ENCODE assay signal across 13 mouse cellular contexts in the genomic region with DNA sequence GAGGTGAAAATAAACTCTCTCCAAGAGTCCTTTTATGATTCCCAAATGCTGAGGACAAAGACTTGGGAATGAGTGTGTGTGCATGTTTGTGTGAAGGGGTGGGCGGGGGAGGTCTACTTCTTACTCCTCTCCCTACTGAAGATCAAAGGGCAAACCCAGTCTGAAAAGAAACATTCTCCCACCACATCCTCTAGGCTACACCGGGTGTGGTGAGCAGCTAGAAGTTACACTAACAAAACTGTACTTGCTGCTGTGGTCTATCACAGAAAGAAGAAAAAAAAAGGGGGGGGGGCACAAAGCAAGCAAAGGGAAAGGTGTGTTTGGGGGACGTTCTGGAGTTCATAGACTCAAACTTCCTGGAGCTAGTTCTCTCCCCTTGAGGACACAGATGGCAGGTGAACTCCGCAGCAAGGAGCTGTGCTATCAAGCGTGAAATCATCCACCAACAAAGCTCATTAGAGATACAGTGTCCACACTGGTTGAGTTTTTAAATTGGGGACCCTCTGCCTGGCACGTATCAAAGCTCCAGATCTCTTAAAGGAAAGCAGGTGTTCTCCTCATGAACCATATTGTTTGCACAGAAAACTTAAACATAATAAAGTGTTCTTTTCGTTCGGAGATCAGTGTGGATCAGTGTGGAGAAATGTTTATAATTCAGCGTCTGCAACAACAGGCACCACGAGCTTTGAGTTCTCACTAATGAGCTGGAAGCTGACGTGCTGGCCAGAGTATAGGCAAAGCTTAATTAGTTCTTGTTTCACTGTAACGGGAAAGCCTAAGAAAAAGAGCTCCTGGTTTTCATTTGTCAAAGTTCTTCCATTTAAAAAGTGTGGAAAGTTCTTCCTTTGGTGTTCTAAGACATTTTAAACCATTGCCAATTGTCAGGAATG.
A peak's percentile ranks its signal among the peaks of the same experiment; 100 is the strongest.
DNase-seq lines count a peak whose midpoint lies in the region; ATAC-seq and TF ChIP-seq lines count a peak whose summit lies in the region.
"Had no signal": no experiment of that assay in that cellular context is flagged by ENCODE, and none has a peak within 500 bp of the region (broad histone marks: within the 10 kb centered on the region; RNA-seq: fewer than 3 reads in every experiment).

No protein-coding gene starts in this region.

- no peak for TF ChIP-seq POLR2A in CH12.LX (IDR thresholded peaks at IDR 0.05; ENCODE audit: low read depth, low read length)

- dilution Hi-C loops in CH12.LX (cut with MboI; ENCODE audit: extremely low pct_ligation_motif_present, extremely low pct_unique_long_range_greater_than_20kb, low sequenced_read_pairs), result no loop called here

- H3K9me3 ChIP-seq in kidney, embryonic 14.5 days (ENCODE audit: control insufficient read depth, low read length), result no peaks in the 10 kb centered on the region
- H3K9me3 ChIP-seq in CH12.LX (replicated peaks; ENCODE audit: low read length), result no peaks in the 10 kb centered on the region
- no peaks in the 10 kb centered on the region for H3K9me3 ChIP-seq in forebrain, embryonic 10.5 days
- H3K9me3 ChIP-seq in neural tube, embryonic 15.5 days (replicated peaks), result no peaks in the 10 kb centered on the region

- no peaks in the 10 kb centered on the region; the same call in 1 of the 2 replicates for H3K4me1 ChIP-seq in kidney, embryonic 14.5 days (ENCODE audit: control insufficient read depth, insufficient read depth, low read length)
- peaks cover 0 to 14% of the 10 kb centered on the region in 2 experiments; a peak in 2 of 4 replicates for H3K4me1 ChIP-seq in CH12.LX (ENCODE audit: control insufficient read depth in 1 of 2, insufficient read depth in 2 of 2)
- H3K4me1 ChIP-seq in forebrain, embryonic 10.5 days, result peaks cover 13% of the 10 kb centered on the region
- H3K4me1 ChIP-seq in neural tube, embryonic 15.5 days, result no peaks in the 10 kb centered on the region

- no peak overlapping the region for H3K9ac ChIP-seq in kidney, embryonic 14.5 days (ENCODE audit: low read depth, low read length)
- H3K9ac ChIP-seq in CH12.LX (ENCODE audit: insufficient read depth, low read depth), result no peak overlapping the region
- no peak overlapping the region for H3K9ac ChIP-seq in neural tube, embryonic 15.5 days (replicated peaks)

- in situ Hi-C loops in CH12.LX (cut with MboI; ENCODE audit: low pct_ligation_motif_present, low pct_unique_long_range_greater_than_20kb, low sequenced_read_pairs), result no loop called here

- 30% methylated on average over 12 of the region's 12 CpGs for WGBS in kidney, embryonic 14.5 days
- 43% methylated on average over 12 of the region's 12 CpGs for WGBS in forebrain, embryonic 10.5 days
- WGBS in neural tube, embryonic 15.5 days, result 53% methylated on average over 12 of the region's 12 CpGs

- no peaks in the 10 kb centered on the region for H3K79me2 ChIP-seq in CH12.LX (replicated peaks; ENCODE audit: control insufficient read depth, extremely low read depth, insufficient read depth, poor library complexity, severe bottlenecking)

- peak; percentile 82 for ATAC-seq in kidney, embryonic 14.5 days (ENCODE audit: low FRiP score, low TSS enrichment)
- no peak for ATAC-seq in neural tube, embryonic 15.5 days (ENCODE audit: low FRiP score)
- ATAC-seq: activated CD4-positive, CD25-positive, alpha-beta regulatory T cell, adult 4 months; lung, postnatal 0 days had no signal

- intact Hi-C loops in left cerebral cortex, adult 2 months (cut with DNase I), result no loop called here

- no peaks in the 10 kb centered on the region; the same call in 1 of the 2 replicates for H3K27me3 ChIP-seq in kidney, embryonic 14.5 days (ENCODE audit: control insufficient read depth, insufficient read depth, low read length)
- H3K27me3 ChIP-seq in CH12.LX (replicated peaks), result no peaks in the 10 kb centered on the region
- no peaks in the 10 kb centered on the region for H3K27me3 ChIP-seq in forebrain, embryonic 10.5 days (ENCODE audit: poor library complexity, severe bottlenecking)
- H3K27me3 ChIP-seq in neural tube, embryonic 15.5 days (replicated peaks), result no peaks in the 10 kb centered on the region

- TF ChIP-seq CTCF in CH12.LX (conservative IDR thresholded peaks at IDR 0.05 in 1 of 2, IDR thresholded peaks at IDR 0.05 in 1 of 2; ENCODE audit: low read depth in 2 of 2, low read length in 2 of 2), result no peak
- TF ChIP-seq CTCF in left cerebral cortex, adult 2 months (IDR thresholded peaks at IDR 0.05), result no peak

- no peak for DNase-seq in kidney, adult 8-10 months
- DNase-seq in CH12.LX (ENCODE audit: extremely low read depth), result no peak
- peak; percentile 15 for DNase-seq in forebrain, embryonic 10.5 days (ENCODE audit: extremely low spot score, low spot score)
- DNase-seq in kidney, postnatal 14 days, result peak; percentile 3
- DNase-seq in B cell, adult 2 months, result no peak
- DNase-seq in left cerebral cortex, adult 2 months (ENCODE audit: extremely low spot score in 1 of 2, low spot score in 2 of 2), result no peak
- DNase-seq: heart, postnatal 14 days; layer of hippocampus, adult 9-11 months; spleen, adult 18-20 months had no signal

- no peak overlapping the region for H3K4me3 ChIP-seq in kidney, embryonic 14.5 days (ENCODE audit: low read length)
- no peak overlapping the region for H3K4me3 ChIP-seq in CH12.LX (replicated peaks in 1 of 3; ENCODE audit: low read depth in 2 of 3, low read length in 2 of 3, poor library complexity in 1 of 3)
- H3K4me3 ChIP-seq in forebrain, embryonic 10.5 days, result peak overlapping the region; percentile 27; the same call in 1 of the 2 replicates
- H3K4me3 ChIP-seq in neural tube, embryonic 15.5 days (replicated peaks), result no peak overlapping the region
- H3K4me3 ChIP-seq in left cerebral cortex, adult 2 months, result no peak overlapping the region

- no peak for TF ChIP-seq EP300 in CH12.LX (IDR thresholded peaks at IDR 0.05; ENCODE audit: low read length)

- TF ChIP-seq RAD21 in CH12.LX (IDR thresholded peaks at IDR 0.05; ENCODE audit: low read depth, low read length), result no peak

- H3K27ac ChIP-seq in kidney, embryonic 14.5 days (ENCODE audit: low read depth, low read length), result no peak overlapping the region
- H3K27ac ChIP-seq in CH12.LX (ENCODE audit: insufficient read depth, low read depth), result no peak overlapping the region
- H3K27ac ChIP-seq in forebrain, embryonic 10.5 days, result peak overlapping the region; percentile 41; the same call in 1 of the 2 replicates
- H3K27ac ChIP-seq in neural tube, embryonic 15.5 days (replicated peaks), result no peak overlapping the region
- H3K27ac ChIP-seq in left cerebral cortex, adult 2 months, result no peak overlapping the region

- H3K4me2 ChIP-seq in kidney, embryonic 14.5 days (replicated peaks; ENCODE audit: low read depth, low read length), result 0 out of 2 replicates have a peak overlapping the region, but pooled peaks have one; percentile 1
- peak overlapping the region; percentile 50 for H3K4me2 ChIP-seq in CH12.LX (ENCODE audit: insufficient read depth, low read depth, poor library complexity, severe bottlenecking)
- no peak overlapping the region for H3K4me2 ChIP-seq in neural tube, embryonic 15.5 days

- no peaks in the 10 kb centered on the region for H3K36me3 ChIP-seq in kidney, embryonic 14.5 days (ENCODE audit: control insufficient read depth, insufficient read depth, low read length)
- no peaks in the 10 kb centered on the region for H3K36me3 ChIP-seq in CH12.LX (replicated peaks in 1 of 2; ENCODE audit: control insufficient read depth in 1 of 2, insufficient read depth in 1 of 2, low read length in 1 of 2)
- H3K36me3 ChIP-seq in forebrain, embryonic 10.5 days (replicated peaks), result no peaks in the 10 kb centered on the region
- H3K36me3 ChIP-seq in neural tube, embryonic 15.5 days, result no peaks in the 10 kb centered on the region

TF ChIP-seq in CH12.LX, 34 proteins besides CTCF, POLR2A, EP300 and RAD21:
- TF ChIP-seq ELF1 (IDR thresholded peaks at IDR 0.05; ENCODE audit: low read depth, low read length), result no peak
- no peak for TF ChIP-seq BHLHE40 (IDR thresholded peaks at IDR 0.05; ENCODE audit: low read depth, low read length)
- no peak for TF ChIP-seq KAT2A (IDR thresholded peaks at IDR 0.05; ENCODE audit: insufficient replicate concordance, low read length)
- TF ChIP-seq MAFK (IDR thresholded peaks at IDR 0.05; ENCODE audit: insufficient replicate concordance, low read length), result no peak
- no peak for TF ChIP-seq ZMIZ1 (IDR thresholded peaks at IDR 0.05; ENCODE audit: low read depth, low read length)
- no peak for TF ChIP-seq CHD1 (IDR thresholded peaks at IDR 0.05; ENCODE audit: low read depth, low read length)
- TF ChIP-seq ZNF384 (IDR thresholded peaks at IDR 0.05; ENCODE audit: low read depth, low read length), result no peak
- no peak for TF ChIP-seq HCFC1 (IDR thresholded peaks at IDR 0.05; ENCODE audit: low read depth, low read length)
- no peak for TF ChIP-seq RCOR1 (conservative IDR thresholded peaks at IDR 0.05; ENCODE audit: low read depth, low read length)
- TF ChIP-seq PAX5 (IDR thresholded peaks at IDR 0.05; ENCODE audit: low read length), result no peak
- no peak for TF ChIP-seq SMC3 (IDR thresholded peaks at IDR 0.05; ENCODE audit: low read depth, low read length)
- TF ChIP-seq IRF4 (IDR thresholded peaks at IDR 0.05; ENCODE audit: low read depth, low read length), result no peak
- no peak for TF ChIP-seq MYC (IDR thresholded peaks at IDR 0.05; ENCODE audit: low read depth, low read length)
- TF ChIP-seq SIN3A (IDR thresholded peaks at IDR 0.05; ENCODE audit: low read length), result no peak
- no peak for TF ChIP-seq GABPA (IDR thresholded peaks at IDR 0.05; ENCODE audit: insufficient replicate concordance, low read depth, low read length)
- no peak for TF ChIP-seq MEF2A (IDR thresholded peaks at IDR 0.05; ENCODE audit: borderline replicate concordance, low read depth, low read length)
- no peak for TF ChIP-seq JUN (IDR thresholded peaks at IDR 0.05; ENCODE audit: insufficient read depth, low read depth, low read length)
- TF ChIP-seq MXI1 (IDR thresholded peaks at IDR 0.05; ENCODE audit: low read depth, low read length), result no peak
- TF ChIP-seq USF1 (IDR thresholded peaks at IDR 0.05; ENCODE audit: low read depth, low read length), result no peak

Comparison
In these comparisons a context has a peak if more than half of its experiments do, and no peak if none do; other contexts are left out.
1. DNase-seq: peak in forebrain, embryonic 10.5 days (single experiment) and kidney, postnatal 14 days (single experiment); none in kidney, adult 8-10 months (0 of 2), CH12.LX (single experiment), B cell, adult 2 months (0 of 2) and left cerebral cortex, adult 2 months (0 of 2).